Mouse (Mus musculus) stomach, embryonic 14.5 days (tissue): ENCODE data around the gene Cd52. TPM values are rescaled to one million over a fixed set of nuclear protein-coding genes. Genes with fewer than 3 reads are reported as not detected.

Source experiments
- ATAC-seq: fragments of 200-750 bp; cut with Nextera tagmentation; 2 replicates; pipeline ENCODE4 v1.8.0; 2017; ENCODE audit warnings: low read depth, moderate TSS enrichment; ENCODE audit not compliant: insufficient number of reproducible peaks, insufficient read depth, low FRiP score
- H3K27ac ChIP-seq: fragments of 300-500 bp; sonication (generic); 2 replicates; pipeline ENCODE4 v1.5.1; 2014; ENCODE audit warnings: mild to moderate bottlenecking, low read length, moderate library complexity, mixed read lengths
- H3K27me3 ChIP-seq: fragments of 300-500 bp; sonication (generic); 2 replicates; pipeline ENCODE4 v1.6.1; 2014; ENCODE audit warnings: low read length, control low read depth, mixed read lengths; ENCODE audit not compliant: control insufficient read depth, insufficient read depth
- H3K36me3 ChIP-seq: fragments of 300-500 bp; sonication (generic); 2 replicates; pipeline ENCODE4 v1.6.1; 2014; ENCODE audit warnings: mild to moderate bottlenecking, control low read depth, low read length, moderate library complexity, mixed read lengths; ENCODE audit not compliant: control insufficient read depth, insufficient read depth
- H3K4me1 ChIP-seq: fragments of 300-500 bp; sonication (generic); 2 replicates; pipeline ENCODE4 v1.6.1; 2014; ENCODE audit warnings: low read length, control low read depth, mixed read lengths; ENCODE audit not compliant: control insufficient read depth, insufficient read depth
- H3K4me2 ChIP-seq: fragments of 300-500 bp; sonication (generic); replicated peaks from 2 replicates; pipeline ENCODE4 v1.6.1; 2014; ENCODE audit warnings: low read depth, low read length, control low read depth
- H3K4me3 ChIP-seq: fragments of 300-500 bp; sonication (generic); 2 replicates; pipeline ENCODE4 v1.5.1; 2014; ENCODE audit warnings: low read depth, low read length, control low read depth
- H3K9ac ChIP-seq: fragments of 300-500 bp; sonication (generic); replicated peaks from 2 replicates; pipeline ENCODE4 v1.6.1; 2014; ENCODE audit warnings: low read depth, mild to moderate bottlenecking, control low read depth, low read length, moderate library complexity, mixed read lengths
- H3K9me3 ChIP-seq: fragments of 300-500 bp; sonication (generic); 2 replicates; pipeline ENCODE4 v1.6.1; 2016; ENCODE audit warnings: low read depth, low read length, control low read depth; ENCODE audit not compliant: control insufficient read depth
- WGBS: fragments of 180-500 bp; shearing (Covaris S2); extraction: QIAGEN DNeasy Blood & Tissue Kit; methylation state at CpG from one replicate; pipeline ENCODE4 v1.1.7; 2014; 5-methylcytosine and 5-hydroxymethylcytosine counted together
- polyA plus RNA-seq: library from polyadenylated mRNA; unstranded; fragments of >200 nt; fragmentation: Nextera tagmentation; extraction: Ambion mirVana; gene quantifications from 2 replicates; pipeline ENCODE4 v1.2.1, GENCODE M21; 2014

The Cd52 gene
- polyA plus RNA-seq, 1 experiment from 2014 or later, result 16.4 TPM

GRCm38 (mm10) chr4:134043041-134043440, 51.8 kb downstream of the Cd52 start:
- Histone ChIP-seq H3K36me3 (no peaks in the 10 kb centered on the region), H3K9me3 (no peaks in the 10 kb centered on the region), H3K4me3 (no peak overlapping the region), H3K27ac (no peak overlapping the region), H3K27me3 (no peaks in the 10 kb centered on the region), H3K9ac (no peak overlapping the region), H3K4me2 (no peak overlapping the region), H3K4me1 (peaks cover 3% of the 10 kb centered on the region; the same call in 1 of the 2 replicates)
- ATAC-seq, result no peak
- WGBS, result 52% methylated on average over 2 of the region's 2 CpGs

- ATAC-seq, result peak; percentile 28; the same call in 1 of the 2 replicates
- H3K9ac ChIP-seq, result no peak overlapping the region
- no peaks in the 10 kb centered on the region for H3K36me3 ChIP-seq
- H3K4me3 ChIP-seq, result no peak overlapping the region
- peaks cover 3% of the 10 kb centered on the region; the same call in 1 of the 2 replicates for H3K4me1 ChIP-seq
- 43% methylated on average over 9 of the region's 9 CpGs for WGBS
- H3K9me3 ChIP-seq, result no peaks in the 10 kb centered on the region
- H3K4me2 ChIP-seq, result no peak overlapping the region
- no peaks in the 10 kb centered on the region for H3K27me3 ChIP-seq
- H3K27ac ChIP-seq, result no peak overlapping the region
These were observed 53.4 kb downstream of the Cd52 start for GRCm38 (mm10) chr4:134041317-134042123.

GRCm38 (mm10) chr4:134035953-134036352, 58.9 kb downstream of the Cd52 start:
- no peaks in the 10 kb centered on the region for H3K27me3 ChIP-seq
- H3K4me1 ChIP-seq, result no peaks in the 10 kb centered on the region
- H3K9ac ChIP-seq, result no peak overlapping the region
- H3K4me2 ChIP-seq, result no peak overlapping the region
- H3K9me3 ChIP-seq, result no peaks in the 10 kb centered on the region
- H3K36me3 ChIP-seq, result no peaks in the 10 kb centered on the region
- 5% methylated on average over 16 of the region's 16 CpGs for WGBS
- H3K27ac ChIP-seq, result no peak overlapping the region
- ATAC-seq, result 0 out of 2 replicates have a peak, but pooled peaks have one; percentile 28
- no peak overlapping the region for H3K4me3 ChIP-seq

Other genes starting within 250 kb of the Cd52 start
- 58.8 and 60.1 TPM in 2 replicates for gene Rps6ka1, start 207.3 kb downstream of the Cd52 start, polyA plus RNA-seq
- gene Hmgn2, start 126.4 kb downstream of the Cd52 start, polyA plus RNA-seq, result 2,604 and 2,626 TPM in 2 replicates
- gene Dhdds, start 94.2 kb downstream of the Cd52 start, polyA plus RNA-seq, result 42.6 and 50.4 TPM in 2 replicates
- 0.07 TPM in 2 replicates for gene Lin28a, start 76.2 kb downstream of the Cd52 start, polyA plus RNA-seq
- not detected in 2 replicates for gene Zfp683, start 41.2 kb downstream of the Cd52 start, polyA plus RNA-seq
- gene Crybg2, start 34.3 kb downstream of the Cd52 start, polyA plus RNA-seq, result 4.8 and 7.3 TPM in 2 replicates
- gene Ubxn11, start 7.5 kb upstream of the Cd52 start, polyA plus RNA-seq, result 7.0 and 8.3 TPM in 2 replicates
- 403 and 435 TPM in 2 replicates for gene Sh3bgrl3, start 33.7 kb upstream of the Cd52 start, polyA plus RNA-seq
- gene Cep85, start 92.0 kb upstream of the Cd52 start, polyA plus RNA-seq, result 43.2 and 55.9 TPM in 2 replicates
- gene Gm7534, start 107.9 kb upstream of the Cd52 start, polyA plus RNA-seq, result not detected in 2 replicates
- 0.32 TPM in 1 of 2 replicates, not detected in the other for gene Catsper4, start 132.3 kb upstream of the Cd52 start, polyA plus RNA-seq
- gene Cnksr1, start 143.3 kb upstream of the Cd52 start, polyA plus RNA-seq, result 5.7 and 6.3 TPM in 2 replicates
- gene E130218I03Rik, start 148.6 kb upstream of the Cd52 start, polyA plus RNA-seq, result 0.36 and 0.41 TPM in 2 replicates
- gene Zfp593, start 150.5 kb upstream of the Cd52 start, polyA plus RNA-seq, result 14.8 and 16.5 TPM in 2 replicates
- not detected in 2 replicates for gene Gm30191, start 151.9 kb upstream of the Cd52 start, polyA plus RNA-seq
- 4.1 and 4.5 TPM in 2 replicates for gene Grrp1, start 159.0 kb upstream of the Cd52 start, polyA plus RNA-seq
- gene Pdik1l, start 192.8 kb upstream of the Cd52 start, polyA plus RNA-seq, result 19.0 and 19.6 TPM in 2 replicates
- not detected in 2 replicates for gene Trim63, start 220.0 kb upstream of the Cd52 start, polyA plus RNA-seq
- not detected in 2 replicates for gene Slc30a2, start 248.1 kb upstream of the Cd52 start, polyA plus RNA-seq